Mouse (Mus musculus) heart, postnatal 25 days (tissue): ENCODE data around the gene Znrf4. TPM values are rescaled to one million over a fixed set of nuclear protein-coding genes. Genes with fewer than 3 reads are reported as not detected.
"Not testable (repeated sequence)": the region's sequence is repeated elsewhere in the genome, so short reads cannot be mapped to it uniquely, and the experiment has no call there.

Experiments used
- DNase-seq: peaks from one replicate; pipeline ENCODE4 v3.0.0; 2022; ENCODE audit warnings: low spot score
- intact Hi-C: fragments of 180-260 bp; cut with DNase I; formaldehyde crosslinking; loops from one replicate; pipeline ENCODE4 v1.15.1; 2025
- total RNA-seq, 2 experiments: library from RNA; stranded (reverse); gene quantifications; 2 replicates each; pipeline ENCODE4 v1.2.3; 2021

Znrf4 gene
- total RNA-seq, 2 experiments from 2014 or later: not detected

DNA sequence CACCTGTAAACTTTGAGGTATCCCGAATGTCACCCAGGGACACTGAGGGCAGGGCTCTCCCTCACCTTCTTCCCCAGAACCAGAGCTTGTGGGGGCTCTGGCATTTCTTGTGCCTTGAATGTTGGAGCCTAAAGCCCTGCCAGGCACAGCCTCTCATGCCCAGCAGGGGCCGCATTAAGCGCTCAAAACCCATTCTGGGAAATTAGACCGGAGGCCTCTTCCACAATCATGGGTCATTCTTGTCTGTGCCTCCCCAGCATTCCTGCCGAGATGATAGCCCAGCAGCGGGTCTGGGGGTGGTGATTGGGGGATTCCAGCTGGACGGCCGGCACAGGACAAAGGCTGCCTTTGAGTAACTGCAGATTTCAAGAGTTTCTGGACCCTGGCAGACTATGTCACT is 25.7 kb upstream of the Znrf4 start:
- no peak for DNase-seq
- intact Hi-C loops: no loop called here

DNA sequence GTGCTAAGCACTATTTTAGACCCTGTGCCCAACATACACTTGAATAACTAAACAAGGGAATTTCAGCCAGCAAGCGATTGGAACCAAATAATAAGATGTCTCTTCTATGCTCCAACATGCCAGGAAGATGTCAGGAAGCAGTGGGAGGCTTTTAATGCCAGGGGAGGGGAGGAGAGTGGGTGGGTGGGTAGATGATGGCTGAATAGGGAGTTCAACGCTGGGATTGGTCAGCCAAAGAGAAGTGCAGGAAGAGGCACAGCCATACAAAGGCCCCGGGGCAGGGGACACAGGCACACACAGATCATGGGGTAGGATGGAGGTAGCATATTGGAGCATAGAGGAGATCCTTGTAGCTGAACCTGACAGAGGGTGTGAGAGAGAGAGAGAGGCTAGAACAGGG is 24.6 kb upstream of the Znrf4 start:
- no peak for DNase-seq
- intact Hi-C loops: no loop called here

DNA sequence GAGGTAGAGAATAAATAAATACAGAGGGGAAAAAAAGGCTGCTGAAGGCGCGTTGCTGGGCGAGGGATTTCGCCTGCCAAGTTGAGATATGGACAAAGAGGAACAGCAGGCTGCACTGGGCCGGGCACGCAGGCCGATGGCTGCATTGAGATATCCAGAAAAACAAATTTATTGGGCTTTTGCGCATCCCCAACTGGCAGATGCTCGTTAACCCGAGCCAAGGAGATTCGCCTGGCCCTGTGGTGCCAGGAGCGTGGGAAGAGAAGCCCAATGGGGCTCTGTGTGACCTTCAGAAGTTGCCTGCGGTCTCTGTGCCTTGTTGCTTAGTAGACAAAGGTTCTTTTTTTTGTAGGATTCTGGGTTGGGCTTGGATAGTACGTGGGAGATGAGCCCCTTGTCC is 24.0 kb upstream of the Znrf4 start:
- intact Hi-C loops: no loop called here
- DNase-seq: no peak

- intact Hi-C loops: no loop called here
- DNase-seq: no peak
These were observed 12.7 kb upstream of the Znrf4 start for GRCm38 (mm10) chr17:56524943-56525342.

- intact Hi-C loops: no loop called here
- DNase-seq: no peak
These were observed 10.5 kb upstream of the Znrf4 start for GRCm38 (mm10) chr17:56522744-56523143.

GRCm38 (mm10) chr17:56515690-56516410 is 3.6 kb upstream of the Znrf4 start:
- intact Hi-C loops: no loop called here
- DNase-seq: no peak

GRCm38 (mm10) chr17:56514916-56515315 is 2.7 kb upstream of the Znrf4 start:
- intact Hi-C loops: no loop called here
- no peak for DNase-seq

GRCm38 (mm10) chr17:56514330-56514729 is 2.1 kb upstream of the Znrf4 start:
- DNase-seq: no peak
- intact Hi-C loops: no loop called here

- no peak for DNase-seq
- intact Hi-C loops: no loop called here
These were observed 532 bp downstream of the Znrf4 start for GRCm38 (mm10) chr17:56511707-56512090.

DNA sequence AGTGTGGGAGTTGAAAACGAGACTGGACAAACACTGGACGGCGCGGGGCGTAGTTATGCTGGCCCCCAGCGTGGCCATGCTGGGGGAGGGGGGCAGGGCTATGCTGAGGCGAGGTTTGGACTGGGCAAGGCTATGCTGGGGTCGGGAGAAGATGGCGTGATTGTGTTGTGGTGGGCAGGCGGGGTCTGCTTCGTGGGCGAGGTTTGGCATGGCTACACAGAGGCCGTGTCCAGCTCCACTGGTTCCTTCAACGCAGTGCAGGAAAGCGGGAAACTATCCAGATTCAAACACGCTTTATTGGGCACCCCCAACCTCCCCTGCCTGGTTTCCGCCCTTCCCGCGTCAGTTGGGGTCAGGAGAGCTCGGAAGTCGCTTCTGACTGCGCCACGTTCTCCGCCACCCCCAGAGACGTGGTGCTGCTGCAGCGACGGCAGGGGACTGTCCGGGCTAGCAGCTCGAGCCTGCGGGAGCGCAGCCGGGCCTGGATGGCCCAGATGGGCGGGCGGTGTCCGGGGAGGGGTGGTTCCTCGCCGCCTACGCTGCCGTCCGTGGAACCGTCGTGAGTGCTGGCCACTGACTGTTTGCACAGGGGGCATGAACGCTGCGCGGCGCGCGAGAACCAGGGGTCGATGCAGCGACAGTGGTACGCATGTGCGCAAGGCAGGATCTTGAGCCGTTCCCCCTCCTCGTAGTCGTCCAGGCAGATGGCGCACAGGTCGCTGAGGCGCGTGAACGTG is 1.1 kb downstream of the Znrf4 start:
- intact Hi-C loops: no loop called here
- no peak for DNase-seq

DNA sequence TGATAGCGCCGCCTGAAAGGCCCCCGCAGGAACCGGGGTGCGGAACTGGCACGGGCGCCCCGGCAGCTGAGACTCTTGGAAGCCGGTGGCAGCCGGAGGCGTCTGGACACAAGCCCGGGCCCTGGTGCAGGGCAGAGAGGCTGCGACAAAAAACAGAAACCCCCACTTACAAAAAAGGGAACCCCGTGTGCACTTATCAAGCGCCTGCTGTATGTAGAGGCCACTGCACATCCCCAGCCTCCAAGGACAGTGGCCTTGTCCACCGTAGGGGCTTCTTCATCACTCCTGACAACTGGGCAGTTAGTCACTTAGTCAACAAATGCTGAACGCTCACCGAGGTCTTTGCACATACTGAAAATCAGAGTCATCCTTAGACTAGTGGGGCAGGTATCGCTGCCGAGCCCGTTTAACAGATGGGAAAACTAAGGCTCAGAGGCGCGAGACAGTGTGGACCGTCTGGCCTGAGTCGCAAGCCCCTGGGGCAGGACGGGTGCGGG is 1.7 kb downstream of the Znrf4 start:
- DNase-seq: no peak
- intact Hi-C loops: no loop called here

GRCm38 (mm10) chr17:56509707-56510472 is 2.3 kb downstream of the Znrf4 start:
- DNase-seq: no peak
- intact Hi-C loops: no loop called here

DNA sequence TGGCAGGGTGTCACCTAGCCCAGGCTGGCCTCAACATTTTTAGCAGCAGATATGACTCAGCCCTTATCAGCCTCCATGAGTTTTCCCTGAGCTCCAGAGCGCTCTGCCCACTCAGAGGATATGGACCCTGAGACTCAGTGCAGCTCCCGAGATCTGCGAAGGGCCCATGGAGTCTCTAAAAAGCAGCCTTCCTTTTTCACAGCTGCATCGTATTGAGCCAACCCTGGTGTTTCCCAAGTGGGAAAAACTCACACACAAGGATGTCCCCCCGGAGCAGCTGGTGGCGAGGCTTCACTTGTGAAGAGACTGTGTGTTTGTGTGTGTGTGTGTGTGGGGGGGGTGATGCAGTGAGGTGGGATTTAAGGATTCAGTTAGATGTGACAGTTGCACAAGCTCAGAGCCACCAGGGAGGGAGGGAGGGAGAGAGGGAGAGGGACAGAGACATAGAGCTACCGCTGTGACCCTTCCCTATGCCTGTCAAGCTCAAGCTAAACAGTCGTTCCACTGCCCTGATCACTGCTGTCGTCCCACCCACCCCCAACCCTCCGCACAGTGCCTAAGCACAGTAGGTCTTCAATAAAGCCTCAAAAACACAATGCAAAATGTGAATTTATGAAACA is 3.1 kb downstream of the Znrf4 start:
- intact Hi-C loops: no loop called here
- DNase-seq: no peak

GRCm38 (mm10) chr17:56507161-56508068 is 4.8 kb downstream of the Znrf4 start:
- DNase-seq: peak; percentile 93

DNA sequence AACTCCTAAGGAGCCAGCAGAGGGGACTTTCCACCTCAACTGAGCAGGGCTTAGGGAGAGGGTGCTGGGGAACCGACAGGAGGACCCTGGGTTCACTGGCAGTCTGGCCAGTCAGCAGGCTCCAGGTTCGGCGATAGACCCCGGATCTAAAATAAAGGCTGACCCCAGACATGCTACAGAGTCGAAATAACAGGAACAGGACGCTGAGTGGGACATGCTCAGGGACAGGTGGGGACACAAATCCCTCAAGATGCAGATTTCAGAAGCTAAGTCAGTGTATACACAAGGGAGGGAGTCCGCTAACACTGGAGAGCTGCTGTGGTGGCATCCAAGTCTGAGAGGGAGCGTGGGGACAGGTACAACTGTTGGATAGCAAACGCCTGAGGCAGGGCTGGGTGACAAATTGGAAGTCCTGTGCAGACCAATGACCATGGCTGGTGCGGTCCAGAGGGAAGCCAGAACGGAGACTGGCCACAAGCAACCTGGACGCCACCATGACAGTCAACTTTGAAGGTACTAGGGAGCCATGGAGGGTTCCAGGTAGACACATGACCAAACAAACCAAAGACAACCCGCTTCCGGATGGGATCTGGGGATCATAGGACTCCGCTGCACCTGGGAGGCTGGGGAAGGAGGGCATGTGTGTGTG is 5.7 kb downstream of the Znrf4 start:
- intact Hi-C loops: no loop called here
- no peak for DNase-seq

More at GRCm38 (mm10) chr17:56507161-56508068, 4.8 kb downstream of the Znrf4 start:
- intact Hi-C loops: no loop called here

- intact Hi-C loops: no loop called here
- no peak for DNase-seq
These were observed 6.8 kb downstream of the Znrf4 start for GRCm38 (mm10) chr17:56505401-56505800.

DNA sequence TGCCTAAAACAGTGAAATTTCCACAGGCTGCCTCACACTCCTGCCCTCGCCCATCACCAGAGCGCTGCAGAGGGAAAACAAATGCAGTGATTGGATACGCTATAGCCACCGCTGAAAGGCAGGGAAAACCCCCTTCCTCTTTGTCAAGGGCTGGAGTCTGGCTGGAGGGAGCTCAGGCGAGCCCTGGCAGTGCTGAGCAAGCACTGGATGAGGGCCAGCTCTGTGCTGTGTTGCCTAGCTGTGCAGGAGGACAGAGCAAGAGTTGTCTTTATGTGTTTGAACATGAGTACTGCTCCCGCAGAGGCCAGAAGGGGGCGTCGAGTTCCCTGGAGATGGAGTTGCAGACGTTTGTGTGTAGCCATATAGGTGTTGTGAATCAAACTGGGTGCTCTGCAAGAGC is 9.7 kb downstream of the Znrf4 start:
- intact Hi-C loops: loop anchor here (5.0 kb wide), 1 partner anchor 50 kb away; the partner anchor contains the start of gene Gm20219
- no peak for DNase-seq

DNA sequence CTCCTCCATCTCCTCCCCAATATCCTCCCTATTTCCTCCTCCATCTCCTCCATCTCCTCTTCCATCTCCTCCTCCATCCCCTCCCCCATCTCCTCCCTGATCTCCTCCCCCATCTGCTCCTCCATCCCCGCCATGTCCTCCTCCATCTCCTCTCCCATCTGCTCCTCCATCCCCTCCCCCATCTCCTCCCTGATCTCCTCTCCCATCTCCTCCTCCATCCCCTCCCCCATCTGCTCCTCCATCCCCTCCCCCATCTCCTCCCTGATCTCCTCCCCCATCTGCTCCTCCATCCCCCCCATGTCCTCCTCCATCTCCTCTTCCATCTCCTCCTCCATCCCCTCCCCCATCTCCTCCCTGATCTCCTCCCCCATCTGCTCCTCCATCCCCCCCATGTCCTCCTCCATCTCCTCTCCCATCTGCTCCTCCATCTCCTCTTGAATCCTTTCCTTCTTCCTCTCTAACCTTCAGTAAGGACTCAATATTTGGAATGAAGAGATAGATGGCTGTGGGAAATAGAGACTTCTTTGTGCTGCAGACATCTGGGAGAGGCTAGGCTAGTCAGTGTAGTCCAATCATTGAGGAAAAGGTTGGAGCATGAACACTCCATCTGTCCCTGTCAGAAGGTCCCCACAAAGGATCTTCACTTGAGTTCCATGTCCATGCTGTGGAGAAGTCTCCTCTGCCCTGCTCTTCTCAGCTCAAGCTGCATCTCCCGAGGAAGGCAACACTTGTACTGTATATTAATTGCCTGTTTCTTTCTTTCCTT is 10.4 kb downstream of the Znrf4 start:
- not testable (repeated sequence) for DNase-seq
- intact Hi-C loops: loop anchor here (5.0 kb wide), 1 partner anchor 50 kb away; the partner anchor contains the start of gene Gm20219
